Mouse (Mus musculus) heart, embryonic 13.5 days (tissue): Measurements from ENCODE around the gene Gon4l. TPM values are rescaled to one million over a fixed set of nuclear protein-coding genes. Genes with fewer than 3 reads are reported as not detected.

Source experiments
- ATAC-seq: fragments of 200-750 bp; cut with Nextera tagmentation; 2 replicates; pipeline ENCODE4 v1.8.0; 2017; ENCODE audit warnings: moderate TSS enrichment; ENCODE audit not compliant: insufficient number of reproducible peaks, low FRiP score, low TSS enrichment; ENCODE audit errors: extremely low read depth
- H3K27ac ChIP-seq: fragments of 300-500 bp; sonication (generic); replicated peaks from 2 replicates; pipeline ENCODE4 v1.5.1; 2015; ENCODE audit warnings: moderate library complexity, mild to moderate bottlenecking, inconsistent platforms
- H3K27me3 ChIP-seq: fragments of 300-500 bp; sonication (generic); replicated peaks from 2 replicates; pipeline ENCODE4 v1.6.1; 2015; ENCODE audit warnings: mild to moderate bottlenecking, inconsistent platforms
- H3K36me3 ChIP-seq: fragments of 300-500 bp; sonication (generic); 2 replicates; pipeline ENCODE4 v1.6.1; 2015; ENCODE audit warnings: mild to moderate bottlenecking, inconsistent platforms
- H3K4me1 ChIP-seq: fragments of 300-500 bp; sonication (generic); 2 replicates; pipeline ENCODE4 v1.6.1; 2015; ENCODE audit warnings: inconsistent platforms
- H3K4me2 ChIP-seq: fragments of 300-500 bp; sonication (generic); 2 replicates; pipeline ENCODE4 v1.6.1; 2015; ENCODE audit warnings: inconsistent platforms, mild to moderate bottlenecking, moderate library complexity
- H3K4me3 ChIP-seq: fragments of 300-500 bp; sonication (generic); 2 replicates; pipeline ENCODE4 v1.5.1; 2015; ENCODE audit warnings: moderate library complexity, mild to moderate bottlenecking, inconsistent platforms
- H3K9ac ChIP-seq: fragments of 300-500 bp; sonication (generic); 2 replicates; pipeline ENCODE4 v1.6.1; 2015; ENCODE audit warnings: inconsistent platforms, mild to moderate bottlenecking, moderate library complexity
- H3K9me3 ChIP-seq: fragments of 300-500 bp; sonication (generic); 2 replicates; pipeline ENCODE4 v1.6.1; 2016; ENCODE audit warnings: inconsistent platforms
- WGBS: fragments of 180-500 bp; shearing (Covaris S2); methylation state at CpG from one replicate; pipeline ENCODE4 v1.1.7; 2015; ENCODE audit warnings: mixed read lengths; 5-methylcytosine and 5-hydroxymethylcytosine counted together
- polyA plus RNA-seq: library from polyadenylated mRNA; unstranded; fragments of >200 nt; fragmentation: Nextera tagmentation; extraction: Ambion mirVana; gene quantifications from 2 replicates; pipeline ENCODE4 v1.2.1, GENCODE M21; 2015

The Gon4l gene
- polyA plus RNA-seq, 1 experiment from 2014 or later = 7.4 TPM

DNA sequence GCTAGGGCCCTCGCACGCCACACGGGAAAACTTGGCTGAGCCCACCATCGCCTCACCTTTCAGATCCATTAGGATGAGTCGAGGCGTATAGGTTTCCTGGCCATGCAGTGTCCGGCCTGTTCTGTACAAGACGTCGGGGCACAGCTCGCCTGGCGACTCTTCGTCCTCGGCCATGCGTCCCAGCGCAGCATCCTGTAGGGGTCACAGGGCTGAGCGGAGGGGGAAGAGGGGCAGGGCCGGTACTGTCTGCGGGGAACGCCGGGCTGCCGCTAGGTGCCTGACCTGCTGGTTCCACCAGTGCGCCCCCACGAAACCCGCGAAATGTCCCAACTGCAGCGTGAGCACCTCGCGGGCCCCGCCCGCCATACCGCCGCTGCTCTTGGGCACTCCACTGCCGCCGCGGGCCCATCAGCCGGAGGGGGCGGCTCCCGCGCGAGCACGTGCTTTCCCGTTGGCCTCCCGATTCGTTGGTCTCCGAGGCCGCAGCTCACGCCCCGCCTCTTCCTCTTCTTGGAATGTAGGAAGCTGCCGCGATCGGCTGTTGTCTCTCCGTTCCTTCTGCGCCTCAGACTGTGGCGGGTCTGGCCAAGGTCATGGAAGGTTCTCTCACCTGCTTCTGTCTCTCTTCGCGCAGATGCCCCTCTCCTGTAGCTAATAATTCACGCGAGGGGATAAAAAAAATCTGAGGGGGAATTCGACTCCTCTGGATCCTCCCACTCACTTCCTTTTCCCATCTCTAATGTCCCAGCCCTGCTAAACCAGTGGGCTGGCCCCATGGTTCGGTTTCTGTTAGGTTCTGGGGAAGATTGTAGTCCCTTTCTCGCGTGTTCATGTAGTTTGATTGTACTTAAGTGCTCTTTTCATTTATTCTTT, 78.7 kb downstream of the Gon4l start, which contains the start of gene Msto1:
Gene Msto1 (minus strand): TSS at position 489 of the 873 bp plus-strand sequence.
- ATAC-seq = peak; percentile 96

DNA sequence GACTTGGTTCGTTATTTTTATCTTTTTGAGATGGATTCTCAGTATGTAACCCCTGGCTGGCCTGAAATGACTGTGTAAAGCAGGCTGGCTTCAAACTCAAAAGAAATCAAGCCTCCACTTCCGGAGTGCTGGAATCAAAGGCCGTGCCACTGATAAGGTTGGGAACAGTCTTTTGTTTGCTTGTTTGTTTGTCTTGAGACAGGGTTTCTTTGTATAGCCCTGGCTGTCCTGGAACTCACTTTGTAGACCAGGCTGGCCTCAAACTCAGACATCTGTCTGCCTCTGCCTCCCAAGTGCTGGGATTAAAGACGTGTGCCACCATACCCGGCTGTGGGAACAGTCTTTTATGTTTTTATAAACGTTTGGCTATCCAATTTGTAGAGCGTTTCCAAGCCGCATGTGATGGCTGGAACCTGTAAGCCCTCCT, 79.4 kb downstream of the Gon4l start:
- Histone ChIP-seq H3K4me2 (peak overlapping the region; percentile 82), H3K9ac (peak overlapping the region; percentile 86), H3K4me3 (peak overlapping the region; percentile 83), H3K36me3 (peaks cover 36% of the 10 kb centered on the region), H3K27ac (peak overlapping the region; percentile 94), H3K9me3 (no peaks in the 10 kb centered on the region), H3K4me1 (peaks cover 15% of the 10 kb centered on the region), H3K27me3 (no peaks in the 10 kb centered on the region)
- ATAC-seq = no peak
- 28% methylated on average over 8 of the region's 8 CpGs for WGBS

More for the DNA sequence above, 78.7 kb downstream of the Gon4l start, which contains the start of gene Msto1:
- peak within 1 kb of the TSS; percentile 83 for H3K4me3 ChIP-seq
- under 1% methylated on average over 58 of the region's 62 CpGs for WGBS
- H3K27ac ChIP-seq = peak within 1 kb of the TSS; percentile 94
- peaks cover 15% of the 10 kb centered on the region for H3K4me1 ChIP-seq
- H3K4me2 ChIP-seq = peak within 1 kb of the TSS; percentile 82
- no peaks in the 10 kb centered on the region for H3K27me3 ChIP-seq
- peaks cover 43% of the 10 kb centered on the region for H3K36me3 ChIP-seq
- no peaks in the 10 kb centered on the region for H3K9me3 ChIP-seq
- H3K9ac ChIP-seq = peak within 1 kb of the TSS; percentile 86

DNA sequence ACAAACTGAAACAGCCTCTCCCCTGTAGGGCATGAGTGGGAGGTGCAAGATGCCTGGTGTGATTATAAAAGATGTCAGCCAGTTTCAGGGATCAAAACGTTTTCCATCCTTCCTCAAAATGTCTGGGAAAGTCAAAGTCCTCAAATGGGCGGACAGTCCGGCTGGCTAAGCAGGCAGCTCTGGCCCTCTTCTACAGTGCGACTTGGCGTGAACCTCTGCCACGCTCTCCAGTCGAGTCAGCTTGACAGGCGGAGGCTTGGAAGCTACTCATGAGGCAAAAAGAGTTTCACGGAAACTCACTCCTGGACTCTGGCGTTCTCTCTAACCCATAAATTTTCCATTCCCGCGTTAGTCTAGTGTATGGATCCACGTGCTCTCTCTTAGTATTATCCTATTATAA, 84.0 kb downstream of the Gon4l start:
- no peak overlapping the region for H3K4me3 ChIP-seq
- ATAC-seq = no peak
- H3K27me3 ChIP-seq = no peaks in the 10 kb centered on the region
- 78% methylated on average over 13 of the region's 13 CpGs for WGBS
- H3K4me1 ChIP-seq = peaks cover 24% of the 10 kb centered on the region
- no peak overlapping the region for H3K9ac ChIP-seq
- no peak overlapping the region for H3K27ac ChIP-seq
- peaks cover 44% of the 10 kb centered on the region for H3K36me3 ChIP-seq
- no peak overlapping the region for H3K4me2 ChIP-seq
- H3K9me3 ChIP-seq = 0 out of 2 replicates have a peak, but pooled peaks cover 9% of the 10 kb centered on the region

GRCm38 (mm10) chr3:88921411-88921810, 86.4 kb downstream of the Gon4l start:
- no peak overlapping the region for H3K9ac ChIP-seq
- no peak overlapping the region for H3K4me2 ChIP-seq
- 0 out of 2 replicates have a peak overlapping the region, but pooled peaks have one; percentile 14 for H3K27ac ChIP-seq
- WGBS = 61% methylated on average over 9 of the region's 9 CpGs
- H3K4me3 ChIP-seq = no peak overlapping the region
- H3K36me3 ChIP-seq = peaks cover 65% of the 10 kb centered on the region
- ATAC-seq = no peak
- no peaks in the 10 kb centered on the region for H3K27me3 ChIP-seq
- H3K9me3 ChIP-seq = 0 out of 2 replicates have a peak, but pooled peaks cover 9% of the 10 kb centered on the region
- peaks cover 32% of the 10 kb centered on the region for H3K4me1 ChIP-seq

DNA sequence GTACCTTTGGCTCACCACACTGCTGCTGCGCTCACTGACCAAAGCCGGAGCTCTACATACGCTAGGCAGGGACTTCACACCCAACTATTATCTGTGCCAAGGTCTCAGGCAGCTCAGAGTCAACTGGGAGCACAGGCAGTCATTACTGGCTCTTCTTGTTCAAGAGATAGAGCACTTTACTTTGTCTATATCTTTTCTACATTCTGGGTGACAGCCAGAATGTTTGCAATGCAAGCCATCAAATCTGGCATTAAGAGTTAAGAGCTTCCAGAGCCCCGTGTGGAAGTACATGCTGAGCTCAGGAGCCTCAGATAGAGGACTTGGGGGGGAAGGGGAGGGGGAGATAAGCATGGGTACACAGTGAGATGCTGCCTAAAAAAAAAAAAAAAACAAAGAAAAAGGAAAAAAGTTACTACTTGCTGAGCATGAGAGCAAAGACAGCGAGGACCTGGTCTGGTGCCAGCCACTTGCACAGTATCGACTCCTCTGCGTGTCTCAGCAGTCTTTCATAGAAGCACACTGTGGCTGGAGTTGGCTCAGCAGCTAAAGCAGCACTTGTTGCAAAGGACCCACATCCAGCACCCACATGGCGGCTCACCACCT, 89.1 kb downstream of the Gon4l start:
- Histone ChIP-seq H3K4me2 (peak overlapping the region; percentile 38), H3K4me1 (peaks cover 32% of the 10 kb centered on the region), H3K9ac (0 out of 2 replicates have a peak overlapping the region, but pooled peaks have one; percentile 0), H3K4me3 (no peak overlapping the region), H3K9me3 (0 out of 2 replicates have a peak, but pooled peaks cover 9% of the 10 kb centered on the region), H3K27me3 (no peaks in the 10 kb centered on the region), H3K36me3 (peaks cover 92% of the 10 kb centered on the region), H3K27ac (peak overlapping the region; percentile 61)
- no peak for ATAC-seq
- WGBS = 44% methylated on average over 8 of the region's 8 CpGs

- 0 out of 2 replicates have a peak, but pooled peaks cover 1% of the 10 kb centered on the region for H3K9me3 ChIP-seq
- 84% methylated on average over 2 of the region's 2 CpGs for WGBS
- peaks cover 32% of the 10 kb centered on the region for H3K4me1 ChIP-seq
- no peak overlapping the region for H3K4me3 ChIP-seq
- ATAC-seq = no peak
- H3K9ac ChIP-seq = no peak overlapping the region
- peaks cover 99% of the 10 kb centered on the region for H3K36me3 ChIP-seq
- H3K27ac ChIP-seq = no peak overlapping the region
- no peaks in the 10 kb centered on the region for H3K27me3 ChIP-seq
- H3K4me2 ChIP-seq = no peak overlapping the region
Measured at GRCm38 (mm10) chr3:88925651-88926050, 90.6 kb downstream of the Gon4l start.

DNA sequence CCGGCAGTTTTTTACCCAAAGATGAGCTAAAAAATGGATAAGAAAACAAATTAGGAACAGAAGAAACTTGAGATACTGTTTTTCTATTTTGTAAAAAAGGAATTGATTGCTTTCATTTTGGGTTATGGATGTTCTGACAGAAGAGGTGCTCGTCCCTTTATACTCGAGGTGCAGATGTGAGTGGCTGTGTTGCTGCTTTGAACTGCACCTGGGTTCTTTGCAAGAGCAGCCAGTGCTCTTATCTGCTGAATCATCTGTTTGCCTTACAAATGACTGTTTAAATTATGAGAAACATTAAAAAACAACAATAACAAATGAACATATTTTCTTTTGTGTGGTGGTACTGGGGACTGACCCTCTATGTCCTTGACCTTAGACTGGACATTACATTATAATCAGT, 94.5 kb downstream of the Gon4l start:
- no peaks in the 10 kb centered on the region for H3K27me3 ChIP-seq
- H3K36me3 ChIP-seq = peaks cover 100% of the 10 kb centered on the region
- H3K4me2 ChIP-seq = no peak overlapping the region
- H3K4me3 ChIP-seq = no peak overlapping the region
- no peak overlapping the region for H3K9ac ChIP-seq
- 81% methylated on average over 3 of the region's 3 CpGs for WGBS
- no peak for ATAC-seq
- H3K27ac ChIP-seq = no peak overlapping the region
- H3K4me1 ChIP-seq = peaks cover 10% of the 10 kb centered on the region
- H3K9me3 ChIP-seq = no peaks in the 10 kb centered on the region

DNA sequence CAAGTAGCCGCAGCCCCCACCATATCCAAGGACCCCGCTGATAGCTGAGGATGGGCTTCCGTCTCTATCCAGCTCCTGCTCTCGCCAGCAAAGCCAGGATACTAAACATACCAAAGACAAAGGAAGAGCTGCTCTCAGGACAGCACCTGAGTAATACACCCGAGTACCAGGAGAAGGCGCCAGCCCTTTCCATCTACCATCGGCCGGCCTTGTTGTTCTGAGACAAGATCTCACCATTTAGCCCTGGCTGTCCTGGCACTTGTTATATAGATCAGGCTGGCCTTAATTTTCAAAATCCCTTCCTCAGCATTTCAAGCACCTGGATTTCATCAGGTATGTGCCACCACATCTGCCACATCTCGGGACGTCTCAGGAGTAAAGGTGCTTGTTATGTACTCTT, 104.0 kb downstream of the Gon4l start:
- Histone ChIP-seq H3K36me3 (peaks cover 82% of the 10 kb centered on the region), H3K9ac (no peak overlapping the region), H3K4me2 (no peak overlapping the region), H3K27ac (no peak overlapping the region), H3K4me1 (no peaks in the 10 kb centered on the region), H3K4me3 (no peak overlapping the region), H3K9me3 (no peaks in the 10 kb centered on the region), H3K27me3 (no peaks in the 10 kb centered on the region)
- no peak for ATAC-seq
- 88% methylated on average over 10 of the region's 10 CpGs for WGBS

GRCm38 (mm10) chr3:88939749-88940148, 104.7 kb downstream of the Gon4l start:
- no peaks in the 10 kb centered on the region for H3K27me3 ChIP-seq
- H3K4me2 ChIP-seq = no peak overlapping the region
- no peak overlapping the region for H3K4me3 ChIP-seq
- no peak overlapping the region for H3K27ac ChIP-seq
- H3K36me3 ChIP-seq = peaks cover 75% of the 10 kb centered on the region
- ATAC-seq = no peak
- WGBS = 64% methylated on average over 3 of the region's 3 CpGs
- no peak overlapping the region for H3K9ac ChIP-seq
- no peaks in the 10 kb centered on the region for H3K9me3 ChIP-seq
- H3K4me1 ChIP-seq = 0 out of 2 replicates have a peak, but pooled peaks cover 2% of the 10 kb centered on the region

DNA sequence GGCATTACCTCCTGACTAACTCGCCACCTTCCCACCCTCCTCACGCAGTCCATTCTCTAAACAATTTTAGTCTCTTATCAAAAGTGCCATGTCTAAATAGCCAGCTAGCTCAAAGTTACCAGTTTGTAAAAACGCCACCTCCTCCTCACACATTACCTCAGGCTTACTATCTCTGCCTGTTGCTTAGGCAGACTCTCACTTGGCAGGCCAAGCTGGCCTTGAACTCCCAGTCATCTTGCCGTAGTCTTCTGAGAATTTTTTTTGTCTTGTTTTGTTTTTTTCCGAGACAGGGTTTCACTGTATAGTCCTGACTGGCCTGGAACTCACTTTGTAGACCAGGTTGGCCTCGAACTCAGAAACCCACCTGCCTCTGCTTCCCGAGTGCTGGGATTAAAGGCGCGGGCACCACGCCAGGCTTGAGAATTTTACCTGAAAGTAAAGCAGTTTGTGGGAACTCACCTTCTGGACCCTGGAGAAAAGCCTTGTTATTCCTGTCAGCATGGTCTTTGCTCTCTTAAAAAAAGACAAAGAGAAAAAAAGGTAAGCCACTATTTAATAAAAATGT, 107.4 kb downstream of the Gon4l start:
- H3K9me3 ChIP-seq = no peaks in the 10 kb centered on the region
- 0 out of 2 replicates have a peak, but pooled peaks cover 5% of the 10 kb centered on the region for H3K4me1 ChIP-seq
- no peak overlapping the region for H3K4me3 ChIP-seq
- H3K4me2 ChIP-seq = no peak overlapping the region
- H3K36me3 ChIP-seq = peaks cover 50% of the 10 kb centered on the region
- no peak overlapping the region for H3K27ac ChIP-seq
- no peaks in the 10 kb centered on the region for H3K27me3 ChIP-seq
- no peak overlapping the region for H3K9ac ChIP-seq
- WGBS = 84% methylated on average over 10 of the region's 10 CpGs
- ATAC-seq = no peak

GRCm38 (mm10) chr3:88944109-88944508, 109.1 kb downstream of the Gon4l start:
- no peaks in the 10 kb centered on the region for H3K9me3 ChIP-seq
- no peak overlapping the region for H3K27ac ChIP-seq
- peaks cover 21% of the 10 kb centered on the region for H3K4me1 ChIP-seq
- whole genome bisulfite sequencing = 91% methylated on average over 4 of the region's 4 CpGs
- no peak overlapping the region for H3K4me3 ChIP-seq
- H3K27me3 ChIP-seq = no peaks in the 10 kb centered on the region
- no peak for ATAC-seq
- H3K4me2 ChIP-seq = no peak overlapping the region
- peaks cover 33% of the 10 kb centered on the region for H3K36me3 ChIP-seq
- H3K9ac ChIP-seq = no peak overlapping the region
